Mouse (Mus musculus) C2C12 (cell line): ENCODE measurements around the gene Antxr1.

Source experiments
- CEBPB ChIP-seq: IDR thresholded peaks from one replicate; pipeline ENCODE4 v1.6.1; 2011; ENCODE audit warnings: low read depth, mild to moderate bottlenecking, control low read depth, moderate library complexity
- CTCF ChIP-seq: IDR thresholded peaks from one replicate; pipeline ENCODE4 v1.5.1; 2011; ENCODE audit not compliant: control insufficient read depth, insufficient read depth, insufficient read length
- FOSL1 ChIP-seq: IDR thresholded peaks from one replicate; pipeline ENCODE4 v1.8.0; 2011; ENCODE audit warnings: mild to moderate bottlenecking, low read length; ENCODE audit not compliant: poor library complexity, insufficient read depth, severe bottlenecking
- MAX ChIP-seq: IDR thresholded peaks from one replicate; pipeline ENCODE4 v1.6.1; 2011; ENCODE audit warnings: mild to moderate bottlenecking, control low read depth
- MYOD1 ChIP-seq: IDR thresholded peaks from one replicate; pipeline ENCODE4 v1.6.1; 2011; ENCODE audit warnings: low read depth; ENCODE audit not compliant: control insufficient read depth, insufficient read length
- MYOG ChIP-seq: IDR thresholded peaks from one replicate; pipeline ENCODE4 v1.6.1; 2011; ENCODE audit not compliant: control insufficient read depth, insufficient read length; ENCODE audit errors: extremely low read depth
- USF1 ChIP-seq: IDR thresholded peaks from one replicate; pipeline ENCODE4 v1.6.1; 2011; ENCODE audit warnings: low read depth, mild to moderate bottlenecking, control low read depth, moderate library complexity

DNA sequence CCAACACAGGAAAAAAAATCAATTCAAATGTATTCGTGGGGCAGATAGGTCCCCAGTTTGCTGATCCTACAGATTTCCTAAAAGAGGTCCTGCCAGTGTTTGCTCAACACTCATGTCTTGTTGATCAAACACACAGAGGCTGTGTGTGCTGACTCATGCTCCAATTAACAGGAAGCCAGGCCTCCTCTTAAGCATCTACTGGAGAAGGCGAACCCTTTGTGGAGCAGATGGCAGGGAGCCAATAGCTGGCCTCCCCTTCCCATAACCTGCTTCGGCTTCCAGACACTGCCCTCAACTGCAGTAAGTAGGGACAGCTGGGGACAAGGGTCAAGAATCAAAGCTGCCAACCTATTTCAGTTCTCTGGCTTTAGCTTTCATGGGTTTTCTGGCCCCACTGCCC lies 58.1 kb downstream of the Antxr1 start:
- TF ChIP-seq CTCF (no peak), MYOD1 (no peak), USF1 (no peak), MAX (no peak), CEBPB (no peak), MYOG (no peak), FOSL1 (no peak)
